Mouse (Mus musculus) testis, adult 2 months (tissue): ENCODE measurements around the gene Ceacam15.

Experiments used
- CTCF ChIP-seq: fragments of 200-500 bp; IDR thresholded peaks from 2 replicates; pipeline ENCODE4 v1.5.1; 2012; ENCODE audit warnings: low read depth, mild to moderate bottlenecking, inconsistent platforms, low read length, moderate library complexity; ENCODE audit not compliant: control insufficient read depth, insufficient read depth, insufficient replicate concordance
- POLR2A ChIP-seq: fragments of 200-500 bp; IDR thresholded peaks from 2 replicates; pipeline ENCODE4 v1.6.1; 2012; ENCODE audit warnings: low read depth, mild to moderate bottlenecking, inconsistent platforms, low read length, moderate library complexity; ENCODE audit not compliant: control insufficient read depth

- no peak for TF ChIP-seq CTCF
- TF ChIP-seq POLR2A: no peak
These were observed at the start of gene Ceacam15 for GRCm38 (mm10) chr7:16675605-16676004.
